Mouse (Mus musculus): ENCODE data around the gene Pomgnt1. TPM values are rescaled to one million over a fixed set of nuclear protein-coding genes. Genes with fewer than 3 reads are reported as not detected.

Gene Pomgnt1
- total and polyA plus RNA-seq, 3 experiments = 6.2 to 40.5 (median 37.2) TPM

- Histone ChIP-seq H3K4me3 (ENCODE audit: low read depth, low read length) (no peak overlapping the region), H3K4me1 (ENCODE audit: insufficient read depth, low read depth, low read length) (peaks cover 47% of the 10 kb centered on the region), H3K27me3 (ENCODE audit: insufficient read depth, low read length) (no peaks in the 10 kb centered on the region; the same call in 1 of the 2 replicates), H3K36me3 (replicated peaks) (peaks cover 79% of the 10 kb centered on the region), H3K9me3 (replicated peaks) (no peaks in the 10 kb centered on the region)
- ATAC-seq (ENCODE audit: extremely low read depth, insufficient number of reproducible peaks, low FRiP score, poor library complexity, severe bottlenecking) (no peak), DNase-seq (ENCODE audit: low spot score) (no peak)
- TF ChIP-seq POLR2AphosphoS5 (IDR thresholded peaks at IDR 0.05; ENCODE audit: insufficient replicate concordance, low read depth, low read length) = no peak
- peak; percentile 75 for TF ChIP-seq CTCF (IDR thresholded peaks at IDR 0.05; ENCODE audit: low read depth, low read length)
- TF ChIP-seq TAL1 (conservative IDR thresholded peaks at IDR 0.05; ENCODE audit: low read depth, low read length) = no peak
- no peak for TF ChIP-seq GATA2 (IDR thresholded peaks at IDR 0.05; ENCODE audit: borderline replicate concordance, low read depth, low read length)
- TF ChIP-seq GATA1 (IDR thresholded peaks at IDR 0.05; ENCODE audit: borderline replicate concordance, low read length) = no peak
Observed at GRCm38 (mm10) chr4:116134990-116135389, 11.3 kb downstream of the Pomgnt1 start.

DNA sequence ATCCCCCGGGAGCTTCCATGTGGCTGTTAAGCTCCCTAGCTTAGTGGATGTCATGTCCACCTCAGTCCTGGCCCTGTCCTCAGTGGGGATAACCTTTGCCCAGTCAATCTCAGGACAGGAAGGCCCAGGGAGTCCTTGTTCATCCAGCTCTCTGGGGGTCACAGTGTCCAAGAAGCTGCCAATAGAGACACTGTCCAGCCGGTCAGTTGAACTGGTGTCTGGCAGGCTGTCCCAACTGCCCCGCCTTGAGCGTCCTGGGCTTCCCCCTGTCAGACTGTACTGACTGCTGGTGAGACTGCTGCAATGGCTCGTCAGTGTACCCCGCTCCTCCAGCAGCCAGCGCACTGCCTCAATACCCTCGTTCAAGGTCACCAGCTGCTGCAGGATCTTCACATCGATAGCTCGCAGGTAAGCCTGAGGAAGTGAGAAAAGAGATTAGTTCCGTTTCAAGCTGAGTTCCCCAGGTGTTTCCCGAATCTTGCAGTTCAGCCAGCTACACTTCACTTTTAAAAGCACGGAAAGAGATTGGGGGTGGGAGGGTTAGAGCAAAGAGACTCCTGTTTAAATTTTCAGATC is 13.9 kb downstream of the Pomgnt1 start:
- Histone ChIP-seq H3K4me3 (ENCODE audit: low read depth, low read length) (no peak overlapping the region), H3K4me1 (ENCODE audit: insufficient read depth, low read depth, low read length) (peaks cover 38% of the 10 kb centered on the region), H3K36me3 (replicated peaks) (peaks cover 55% of the 10 kb centered on the region), H3K27me3 (ENCODE audit: insufficient read depth, low read length) (peaks cover 16% of the 10 kb centered on the region), H3K9me3 (replicated peaks) (no peaks in the 10 kb centered on the region)
- ATAC-seq (ENCODE audit: extremely low read depth, insufficient number of reproducible peaks, low FRiP score, poor library complexity, severe bottlenecking) (no peak), DNase-seq (ENCODE audit: low spot score) (no peak)
- TF ChIP-seq POLR2AphosphoS5 (IDR thresholded peaks at IDR 0.05; ENCODE audit: insufficient replicate concordance, low read depth, low read length) = no peak
- TF ChIP-seq CTCF (IDR thresholded peaks at IDR 0.05; ENCODE audit: low read depth, low read length) = no peak
- no peak for TF ChIP-seq GATA2 (IDR thresholded peaks at IDR 0.05; ENCODE audit: borderline replicate concordance, low read depth, low read length)
- no peak for TF ChIP-seq GATA1 (IDR thresholded peaks at IDR 0.05; ENCODE audit: borderline replicate concordance, low read length)

- TF ChIP-seq GATA2 (IDR thresholded peaks at IDR 0.05; ENCODE audit: borderline replicate concordance, low read depth, low read length) (no peak), GATA1 (IDR thresholded peaks at IDR 0.05; ENCODE audit: borderline replicate concordance, low read length) (no peak), TAL1 (conservative IDR thresholded peaks at IDR 0.05; ENCODE audit: low read depth, low read length) (no peak), CTCF (IDR thresholded peaks at IDR 0.05; ENCODE audit: low read depth, low read length) (no peak), POLR2AphosphoS5 (IDR thresholded peaks at IDR 0.05; ENCODE audit: insufficient replicate concordance, low read depth, low read length) (no peak)
- peaks cover 29% of the 10 kb centered on the region for H3K36me3 ChIP-seq (replicated peaks)
- H3K9me3 ChIP-seq (replicated peaks) = no peaks in the 10 kb centered on the region
- no peak overlapping the region for H3K4me3 ChIP-seq (ENCODE audit: low read depth, low read length)
- DNase-seq (ENCODE audit: low spot score) (no peak), ATAC-seq (ENCODE audit: extremely low read depth, insufficient number of reproducible peaks, low FRiP score, poor library complexity, severe bottlenecking) (no peak)
- peaks cover 39% of the 10 kb centered on the region for H3K27me3 ChIP-seq (ENCODE audit: insufficient read depth, low read length)
- peaks cover 27% of the 10 kb centered on the region for H3K4me1 ChIP-seq (ENCODE audit: insufficient read depth, low read depth, low read length)
Observed at GRCm38 (mm10) chr4:116140801-116141574, 17.3 kb downstream of the Pomgnt1 start.

- peaks cover 26% of the 10 kb centered on the region for H3K4me1 ChIP-seq (ENCODE audit: insufficient read depth, low read depth, low read length)
- DNase-seq (ENCODE audit: low spot score) (no peak), ATAC-seq (ENCODE audit: extremely low read depth, insufficient number of reproducible peaks, low FRiP score, poor library complexity, severe bottlenecking) (no peak)
- H3K9me3 ChIP-seq (replicated peaks) = no peaks in the 10 kb centered on the region
- peaks cover 21% of the 10 kb centered on the region for H3K36me3 ChIP-seq (replicated peaks)
- no peak overlapping the region for H3K4me3 ChIP-seq (ENCODE audit: low read depth, low read length)
- no peak for TF ChIP-seq GATA2 (IDR thresholded peaks at IDR 0.05; ENCODE audit: borderline replicate concordance, low read depth, low read length)
- no peak for TF ChIP-seq GATA1 (IDR thresholded peaks at IDR 0.05; ENCODE audit: borderline replicate concordance, low read length)
- no peak for TF ChIP-seq CTCF (IDR thresholded peaks at IDR 0.05; ENCODE audit: low read depth, low read length)
- no peak for TF ChIP-seq TAL1 (conservative IDR thresholded peaks at IDR 0.05; ENCODE audit: low read depth, low read length)
- no peak for TF ChIP-seq POLR2AphosphoS5 (IDR thresholded peaks at IDR 0.05; ENCODE audit: insufficient replicate concordance, low read depth, low read length)
- H3K27me3 ChIP-seq (ENCODE audit: insufficient read depth, low read length) = peaks cover 39% of the 10 kb centered on the region
Observed at GRCm38 (mm10) chr4:116141736-116142135, 18.1 kb downstream of the Pomgnt1 start.

GRCm38 (mm10) chr4:116142269-116142668 is 18.6 kb downstream of the Pomgnt1 start:
- TF ChIP-seq GATA1 (IDR thresholded peaks at IDR 0.05; ENCODE audit: borderline replicate concordance, low read length) (no peak), GATA2 (IDR thresholded peaks at IDR 0.05; ENCODE audit: borderline replicate concordance, low read depth, low read length) (no peak), POLR2AphosphoS5 (IDR thresholded peaks at IDR 0.05; ENCODE audit: insufficient replicate concordance, low read depth, low read length) (no peak), CTCF (IDR thresholded peaks at IDR 0.05; ENCODE audit: low read depth, low read length) (no peak), TAL1 (conservative IDR thresholded peaks at IDR 0.05; ENCODE audit: low read depth, low read length) (no peak)
- H3K4me3 ChIP-seq (ENCODE audit: low read depth, low read length) = no peak overlapping the region
- H3K27me3 ChIP-seq (ENCODE audit: insufficient read depth, low read length) = peaks cover 39% of the 10 kb centered on the region
- H3K9me3 ChIP-seq (replicated peaks) = peaks cover 3% of the 10 kb centered on the region
- DNase-seq (ENCODE audit: low spot score) (no peak), ATAC-seq (ENCODE audit: extremely low read depth, insufficient number of reproducible peaks, low FRiP score, poor library complexity, severe bottlenecking) (no peak)
- peaks cover 17% of the 10 kb centered on the region for H3K36me3 ChIP-seq (replicated peaks)
- H3K4me1 ChIP-seq (ENCODE audit: insufficient read depth, low read depth, low read length) = peaks cover 24% of the 10 kb centered on the region

GRCm38 (mm10) chr4:116143317-116143811 is 19.7 kb downstream of the Pomgnt1 start:
- TF ChIP-seq POLR2AphosphoS5 (IDR thresholded peaks at IDR 0.05; ENCODE audit: insufficient replicate concordance, low read depth, low read length) (no peak), CTCF (IDR thresholded peaks at IDR 0.05; ENCODE audit: low read depth, low read length) (no peak), GATA2 (IDR thresholded peaks at IDR 0.05; ENCODE audit: borderline replicate concordance, low read depth, low read length) (no peak), GATA1 (IDR thresholded peaks at IDR 0.05; ENCODE audit: borderline replicate concordance, low read length) (no peak), TAL1 (conservative IDR thresholded peaks at IDR 0.05; ENCODE audit: low read depth, low read length) (no peak)
- DNase-seq (ENCODE audit: low spot score) (no peak), ATAC-seq (ENCODE audit: extremely low read depth, insufficient number of reproducible peaks, low FRiP score, poor library complexity, severe bottlenecking) (no peak)
- peaks cover 21% of the 10 kb centered on the region for H3K4me1 ChIP-seq (ENCODE audit: insufficient read depth, low read depth, low read length)
- peaks cover 5% of the 10 kb centered on the region for H3K9me3 ChIP-seq (replicated peaks)
- peaks cover 39% of the 10 kb centered on the region for H3K27me3 ChIP-seq (ENCODE audit: insufficient read depth, low read length)
- no peak overlapping the region for H3K4me3 ChIP-seq (ENCODE audit: low read depth, low read length)
- H3K36me3 ChIP-seq (replicated peaks) = peaks cover 10% of the 10 kb centered on the region

All from G1E (cell line).